Mouse (Mus musculus) CH12.LX (cell line): Measurements from ENCODE around the gene Trim26. TPM values are rescaled to one million over a fixed set of nuclear protein-coding genes. Genes with fewer than 3 reads are reported as not detected.

ENCODE experiments used
- DNase-seq: peaks from one replicate; pipeline ENCODE4 v3.0.0-alpha.2; 2013; ENCODE audit errors: extremely low read depth
- H3K27ac ChIP-seq: 2 replicates; pipeline ENCODE4 v1.5.1; 2012; ENCODE audit warnings: low read depth, mild to moderate bottlenecking, control low read depth, moderate library complexity; ENCODE audit not compliant: insufficient read depth
- H3K27me3 ChIP-seq: replicated peaks from 2 replicates; pipeline ENCODE3; 2012; ENCODE audit warnings: inconsistent platforms
- H3K36me3 ChIP-seq, 2 experiments: replicated peaks in 1 of 2; 2 replicates each; pipeline versions ENCODE3 to v1.6.1; 2012; ENCODE audit warnings: inconsistent platforms in 1 of 2, low read length in 1 of 2, mild to moderate bottlenecking in 1 of 2, mixed read lengths in 1 of 2, moderate library complexity in 1 of 2; ENCODE audit not compliant: control insufficient read depth in 1 of 2, insufficient read depth in 1 of 2
- H3K4me1 ChIP-seq, 2 experiments: 2 replicates each; pipeline ENCODE4 v1.6.1; 2012; ENCODE audit warnings: inconsistent platforms in 1 of 2, moderate library complexity in 1 of 2; ENCODE audit not compliant: insufficient read depth in 2 of 2, control insufficient read depth in 1 of 2
- H3K4me2 ChIP-seq: 2 replicates; pipeline ENCODE4 v1.6.1; 2012; ENCODE audit warnings: low read depth, mild to moderate bottlenecking, control low read depth; ENCODE audit not compliant: poor library complexity, insufficient read depth, severe bottlenecking
- H3K4me3 ChIP-seq, 3 experiments: fragments of 150-350 bp in 1 of 3; sonication (generic) in 1 of 3; replicated peaks in 1 of 3; 2 replicates each; pipeline versions ENCODE3 to v1.5.1; 2011 to 2012; ENCODE audit warnings: low read depth in 2 of 3, low read length in 2 of 3, mild to moderate bottlenecking in 2 of 3, moderate library complexity in 2 of 3, control low read depth in 1 of 3, improper control_type of control experiment in 1 of 3, inconsistent platforms in 1 of 3, mixed read lengths in 1 of 3; ENCODE audit not compliant: poor library complexity in 1 of 3
- H3K79me2 ChIP-seq: replicated peaks from 2 replicates; pipeline ENCODE4 v1.6.1; 2012; ENCODE audit warnings: mild to moderate bottlenecking, moderate library complexity; ENCODE audit not compliant: control insufficient read depth, poor library complexity, insufficient read depth, severe bottlenecking; ENCODE audit errors: extremely low read depth
- H3K9ac ChIP-seq: 2 replicates; pipeline ENCODE4 v1.6.1; 2012; ENCODE audit warnings: low read depth, mild to moderate bottlenecking, control low read depth, moderate library complexity; ENCODE audit not compliant: insufficient read depth
- H3K9me3 ChIP-seq: replicated peaks from 2 replicates; pipeline ENCODE3; 2012; ENCODE audit warnings: low read length, inconsistent platforms, mixed read lengths
- BHLHE40 ChIP-seq: IDR thresholded peaks from 2 replicates; pipeline ENCODE4 v1.6.1; 2011; ENCODE audit warnings: mild to moderate bottlenecking, low read depth, low read length, improper control_type of control experiment
- CHD1 ChIP-seq: IDR thresholded peaks from 2 replicates; pipeline ENCODE4 v1.6.1; 2012; ENCODE audit warnings: low read depth, low read length, improper control_type of control experiment, inconsistent platforms
- CHD2 ChIP-seq: IDR thresholded peaks from 2 replicates; pipeline ENCODE4 v1.6.1; 2011; ENCODE audit warnings: low read length, improper control_type of control experiment
- CTCF ChIP-seq, 2 experiments: IDR thresholded peaks in 1 of 2; conservative IDR thresholded peaks in 1 of 2; 2 replicates each; pipeline ENCODE4 v1.5.1; 2011 to 2012; ENCODE audit warnings: low read depth in 2 of 2, low read length in 2 of 2, improper control_type of control experiment in 1 of 2, inconsistent platforms in 1 of 2, mild to moderate bottlenecking in 1 of 2, moderate library complexity in 1 of 2
- E2F4 ChIP-seq: IDR thresholded peaks from 2 replicates; pipeline ENCODE4 v1.6.1; 2011; ENCODE audit warnings: low read depth, low read length, improper control_type of control experiment; ENCODE audit not compliant: insufficient replicate concordance
- ELF1 ChIP-seq: IDR thresholded peaks from 2 replicates; pipeline ENCODE4 v1.6.1; 2014; ENCODE audit warnings: low read depth, mild to moderate bottlenecking, inconsistent platforms, low read length, improper control_type of control experiment
- EP300 ChIP-seq: IDR thresholded peaks from 2 replicates; pipeline ENCODE4 v1.6.1; 2011; ENCODE audit warnings: low read length, improper control_type of control experiment
- ETS1 ChIP-seq: conservative IDR thresholded peaks from 2 replicates; pipeline ENCODE4 v1.6.1; 2012; ENCODE audit warnings: low read depth, mild to moderate bottlenecking, inconsistent platforms, low read length, improper control_type of control experiment, moderate library complexity
- GABPA ChIP-seq: IDR thresholded peaks from 2 replicates; pipeline ENCODE4 v1.6.1; 2012; ENCODE audit warnings: low read depth, low read length, improper control_type of control experiment, inconsistent platforms; ENCODE audit not compliant: insufficient replicate concordance
- HCFC1 ChIP-seq: IDR thresholded peaks from 2 replicates; pipeline ENCODE4 v1.6.1; 2012; ENCODE audit warnings: low read depth, mild to moderate bottlenecking, inconsistent platforms, low read length, improper control_type of control experiment
- IRF4 ChIP-seq: IDR thresholded peaks from 2 replicates; pipeline ENCODE4 v1.6.1; 2014; ENCODE audit warnings: low read depth, mild to moderate bottlenecking, inconsistent platforms, low read length, improper control_type of control experiment
- JUN ChIP-seq: IDR thresholded peaks from 2 replicates; pipeline ENCODE4 v1.6.1; 2011; ENCODE audit warnings: low read depth, mild to moderate bottlenecking, low read length, improper control_type of control experiment, moderate library complexity; ENCODE audit not compliant: insufficient read depth
- JUND ChIP-seq: conservative IDR thresholded peaks from 2 replicates; pipeline ENCODE4 v1.6.1; 2011; ENCODE audit warnings: low read depth, low read length, improper control_type of control experiment
- KAT2A ChIP-seq: IDR thresholded peaks from 2 replicates; pipeline ENCODE4 v1.6.1; 2012; ENCODE audit warnings: low read length, improper control_type of control experiment, inconsistent platforms; ENCODE audit not compliant: insufficient replicate concordance
- MAFK ChIP-seq: IDR thresholded peaks from 2 replicates; pipeline ENCODE4 v1.6.1; 2011; ENCODE audit warnings: low read length, improper control_type of control experiment; ENCODE audit not compliant: insufficient replicate concordance
- MAX ChIP-seq: IDR thresholded peaks from 2 replicates; pipeline ENCODE4 v1.6.1; 2011; ENCODE audit warnings: low read length, improper control_type of control experiment
- MAZ ChIP-seq: IDR thresholded peaks from 2 replicates; pipeline ENCODE4 v1.6.1; 2012; ENCODE audit warnings: low read depth, mild to moderate bottlenecking, inconsistent platforms, low read length, improper control_type of control experiment, moderate library complexity
- MEF2A ChIP-seq: IDR thresholded peaks from 2 replicates; pipeline ENCODE4 v1.6.1; 2014; ENCODE audit warnings: low read depth, mild to moderate bottlenecking, inconsistent platforms, low read length, improper control_type of control experiment, borderline replicate concordance
- MXI1 ChIP-seq: IDR thresholded peaks from 2 replicates; pipeline ENCODE4 v1.6.1; 2011; ENCODE audit warnings: mild to moderate bottlenecking, low read depth, low read length, improper control_type of control experiment
- MYC ChIP-seq: IDR thresholded peaks from 2 replicates; pipeline ENCODE4 v1.6.1; 2011; ENCODE audit warnings: low read depth, mild to moderate bottlenecking, improper control_type of control experiment, low read length
- NELFE ChIP-seq: IDR thresholded peaks from 2 replicates; pipeline ENCODE4 v1.6.1; 2011; ENCODE audit warnings: low read depth, low read length, improper control_type of control experiment
- NRF1 ChIP-seq: IDR thresholded peaks from 2 replicates; pipeline ENCODE4 v1.6.1; 2014; ENCODE audit warnings: low read depth, mild to moderate bottlenecking, inconsistent platforms, low read length, improper control_type of control experiment, moderate library complexity
- PAX5 ChIP-seq: IDR thresholded peaks from 2 replicates; pipeline ENCODE4 v1.6.1; 2012; ENCODE audit warnings: low read length, inconsistent platforms, mixed read lengths
- POLR2A ChIP-seq: IDR thresholded peaks from 2 replicates; pipeline ENCODE4 v1.6.1; 2011; ENCODE audit warnings: low read depth, mild to moderate bottlenecking, improper control_type of control experiment, low read length
- POLR2AphosphoS2 ChIP-seq: IDR thresholded peaks from 2 replicates; pipeline ENCODE4 v1.6.1; 2011; ENCODE audit warnings: low read depth, low read length, improper control_type of control experiment
- RAD21 ChIP-seq: IDR thresholded peaks from 2 replicates; pipeline ENCODE4 v1.6.1; 2011; ENCODE audit warnings: low read depth, mild to moderate bottlenecking, low read length, improper control_type of control experiment, moderate library complexity
- RCOR1 ChIP-seq: conservative IDR thresholded peaks from 2 replicates; pipeline ENCODE4 v1.6.1; 2012; ENCODE audit warnings: low read depth, mild to moderate bottlenecking, inconsistent platforms, low read length, improper control_type of control experiment
- SIN3A ChIP-seq: IDR thresholded peaks from 2 replicates; pipeline ENCODE4 v1.6.1; 2012; ENCODE audit warnings: low read length, improper control_type of control experiment, inconsistent platforms
- SMC3 ChIP-seq: IDR thresholded peaks from 2 replicates; pipeline ENCODE4 v1.6.1; 2011; ENCODE audit warnings: low read depth, low read length, improper control_type of control experiment
- TBP ChIP-seq: conservative IDR thresholded peaks from 2 replicates; pipeline ENCODE4 v1.6.1; 2011; ENCODE audit warnings: low read depth, low read length, improper control_type of control experiment
- TCF12 ChIP-seq: IDR thresholded peaks from 2 replicates; pipeline ENCODE4 v1.6.1; 2014; ENCODE audit warnings: low read depth, mild to moderate bottlenecking, inconsistent platforms, low read length, improper control_type of control experiment
- UBTF ChIP-seq: IDR thresholded peaks from 2 replicates; pipeline ENCODE4 v1.6.1; 2012; ENCODE audit warnings: low read depth, mild to moderate bottlenecking, inconsistent platforms, low read length, improper control_type of control experiment, moderate library complexity
- USF1 ChIP-seq: IDR thresholded peaks from 2 replicates; pipeline ENCODE4 v1.6.1; 2014; ENCODE audit warnings: low read depth, mild to moderate bottlenecking, inconsistent platforms, low read length, improper control_type of control experiment
- USF2 ChIP-seq: conservative IDR thresholded peaks from 2 replicates; pipeline ENCODE4 v1.6.1; 2011; ENCODE audit warnings: low read depth, low read length, improper control_type of control experiment
- ZC3H11A ChIP-seq: IDR thresholded peaks from 2 replicates; pipeline ENCODE4 v1.6.1; 2012; ENCODE audit warnings: low read depth, mild to moderate bottlenecking, inconsistent platforms, low read length, improper control_type of control experiment
- ZKSCAN1 ChIP-seq: IDR thresholded peaks from 2 replicates; pipeline ENCODE4 v1.6.1; 2012; ENCODE audit warnings: low read depth, inconsistent platforms, low read length, improper control_type of control experiment, borderline replicate concordance
- ZMIZ1 ChIP-seq: IDR thresholded peaks from 2 replicates; pipeline ENCODE4 v1.6.1; 2012; ENCODE audit warnings: low read depth, mild to moderate bottlenecking, inconsistent platforms, low read length, improper control_type of control experiment
- ZNF384 ChIP-seq: IDR thresholded peaks from 2 replicates; pipeline ENCODE4 v1.6.1; 2012; ENCODE audit warnings: low read depth, low read length, improper control_type of control experiment, inconsistent platforms
- dilution Hi-C: fragments of 300-500 bp; cut with MboI; formaldehyde crosslinking; loops from 2 replicates; pipeline ENCODE4 v1.14.3; 2020; ENCODE audit warnings: low sequenced_read_pairs; ENCODE audit not compliant: extremely low pct_unique_long_range_greater_than_20kb, extremely low pct_ligation_motif_present
- in situ Hi-C: fragments of 300-500 bp; cut with MboI; formaldehyde crosslinking; loops from 3 replicates; pipeline ENCODE4 v1.14.3; 2019; ENCODE audit warnings: low sequenced_read_pairs, low pct_ligation_motif_present, low pct_unique_long_range_greater_than_20kb, mixed read lengths
- polyA plus RNA-seq: library from polyadenylated mRNA; unstranded; fragments of >175 nt; gene quantifications from 2 replicates; pipeline ENCODE4 v1.2.1, GENCODE M21; 2012; ENCODE audit warnings: low read depth; ENCODE audit not compliant: insufficient read length
- total RNA-seq, 2 experiments: library from RNA; depleted of rRNA; stranded (reverse); fragments of 300-350 nt in 1 of 2; fragments of >200 nt in 1 of 2; gene quantifications; 2 replicates each; pipeline ENCODE4 v1.2.3; 2012 to 2014

Gene Trim26
- total RNA-seq (2012; rRNA removed) (17.1 and 19.1 TPM in 2 replicates), total RNA-seq (2014; rRNA removed) (13.6 and 14.2 TPM in 2 replicates), polyA plus RNA-seq (67.0 and 67.1 TPM in 2 replicates)

DNA sequence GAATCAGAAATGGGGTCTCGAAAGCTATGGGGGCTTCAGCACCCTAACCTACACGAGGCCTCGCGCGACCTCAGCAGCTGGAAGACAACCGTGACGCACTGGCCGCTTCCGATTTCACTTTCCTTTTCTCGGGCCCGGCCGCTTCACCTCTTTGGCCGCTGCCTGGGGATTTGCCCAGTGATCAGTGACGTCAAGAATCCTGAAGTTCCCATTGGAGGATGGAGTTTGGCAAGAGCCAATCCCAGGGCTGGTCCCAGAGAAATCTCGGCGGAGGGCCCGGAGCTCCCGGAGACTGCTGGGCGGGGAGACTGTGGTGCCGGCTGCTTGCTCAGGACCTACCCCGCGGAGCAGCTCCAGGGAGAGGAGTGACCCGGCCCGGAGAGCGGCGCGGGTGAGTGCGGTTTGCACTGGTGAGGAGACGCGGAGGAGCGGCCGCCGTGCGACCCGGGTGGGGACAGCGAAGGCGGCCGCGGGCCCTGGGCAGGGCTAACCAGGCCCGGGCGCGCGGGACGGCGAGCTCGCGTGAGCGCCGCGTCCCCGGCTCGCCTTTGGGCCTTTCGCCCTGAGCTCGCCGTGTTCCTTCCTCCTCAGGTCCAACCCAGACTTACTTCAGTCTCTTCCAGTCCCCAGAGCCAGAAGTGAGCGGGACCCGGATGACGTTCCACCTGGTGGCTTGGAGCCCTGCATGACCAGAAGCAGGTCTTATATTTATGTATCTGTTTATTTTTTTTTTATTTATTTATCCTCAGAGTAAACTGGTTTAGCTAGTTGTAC is at the start of gene Trim26:
Trim26 (plus strand) TSS at position 261 of the 774 bp plus-strand sequence.
- DNase-seq: peak; percentile 98
- peaks cover 3% of the 10 kb centered on the region for H3K79me2 ChIP-seq
- no peak for TF ChIP-seq USF1
- TF ChIP-seq TBP: no peak
- TF ChIP-seq ZMIZ1: 0 out of 2 replicates have a peak, but pooled peaks have one; percentile 23
- no peak for TF ChIP-seq POLR2AphosphoS2
- TF ChIP-seq TCF12: peak; percentile 58; the same call in 1 of the 2 replicates
- TF ChIP-seq MEF2A: no peak
- TF ChIP-seq JUND: no peak
- peak; percentile 89 for TF ChIP-seq ELF1
- no peak for TF ChIP-seq RCOR1
- TF ChIP-seq POLR2A: peak; percentile 77
- no peak for TF ChIP-seq ZC3H11A
- peak; percentile 98 for TF ChIP-seq CHD2
- TF ChIP-seq NELFE: peak; percentile 63; the same call in 1 of the 2 replicates
- TF ChIP-seq MAZ: no peak
- TF ChIP-seq KAT2A: 0 out of 2 replicates have a peak, but pooled peaks have one; percentile 19
- no peak for TF ChIP-seq ZKSCAN1
- peak; percentile 67 for TF ChIP-seq HCFC1
- TF ChIP-seq ZNF384: no peak
- TF ChIP-seq E2F4: no peak
- no peak for TF ChIP-seq SMC3
- TF ChIP-seq JUN: no peak
- TF ChIP-seq BHLHE40: peak; percentile 87
- TF ChIP-seq NRF1: peak; percentile 45; the same call in 1 of the 2 replicates
- no peak for TF ChIP-seq PAX5
- peak; percentile 68 for TF ChIP-seq MAX
- peak; percentile 76 for TF ChIP-seq IRF4
- TF ChIP-seq MYC: peak; percentile 14; the same call in 1 of the 2 replicates
- peak; percentile 96 for TF ChIP-seq UBTF
- TF ChIP-seq EP300: no peak
- no peak for TF ChIP-seq MAFK
- peak; percentile 95 for TF ChIP-seq ETS1
- no peak for TF ChIP-seq GABPA
- TF ChIP-seq USF2: no peak
- TF ChIP-seq CTCF (conservative IDR thresholded peaks at IDR 0.05 in 1 of 2, IDR thresholded peaks at IDR 0.05 in 1 of 2; ENCODE audit: low read depth in 2 of 2, low read length in 2 of 2): no peak
- TF ChIP-seq MXI1: no peak; the same call in 1 of the 2 replicates
- TF ChIP-seq SIN3A: no peak
- TF ChIP-seq RAD21: no peak
- no peak for TF ChIP-seq CHD1
- in situ Hi-C loops: no loop called here
- H3K36me3 ChIP-seq: peaks cover 3 to 18% of the 10 kb centered on the region in 2 experiments
- dilution Hi-C loops: no loop called here
- peak within 1 kb of the TSS; percentile 68 to 77 (median 75) for H3K4me3 ChIP-seq
- H3K27ac ChIP-seq: peak within 1 kb of the TSS; percentile 42
- H3K4me2 ChIP-seq: peak within 1 kb of the TSS; percentile 82
- peaks cover 4 to 26% of the 10 kb centered on the region in 2 experiments for H3K4me1 ChIP-seq
- H3K27me3 ChIP-seq: peaks cover 9% of the 10 kb centered on the region
- no peaks in the 10 kb centered on the region for H3K9me3 ChIP-seq
- peak within 1 kb of the TSS; percentile 83 for H3K9ac ChIP-seq
